Mouse (Mus musculus): ENCODE data around the gene Spocd1.

The Spocd1 gene

GRCm38 (mm10) chr4:129918464-129918863 lies 10.6 kb upstream of the Spocd1 start:
- ATAC-seq (ENCODE audit: low TSS enrichment) = no peak

GRCm38 (mm10) chr4:129918901-129919300 lies 10.1 kb upstream of the Spocd1 start:
- no peak for ATAC-seq (ENCODE audit: low TSS enrichment)

- no peak for ATAC-seq (ENCODE audit: low TSS enrichment)
Measured at GRCm38 (mm10) chr4:129920542-129921313, 8.3 kb upstream of the Spocd1 start.

- no peak for ATAC-seq (ENCODE audit: low TSS enrichment)
Measured at GRCm38 (mm10) chr4:129921314-129921587, 7.8 kb upstream of the Spocd1 start.

- ATAC-seq (ENCODE audit: low TSS enrichment) = no peak
Measured at GRCm38 (mm10) chr4:129924143-129924542, 4.9 kb upstream of the Spocd1 start.

- ATAC-seq (ENCODE audit: low TSS enrichment) = no peak
Measured at GRCm38 (mm10) chr4:129924694-129925093, 4.4 kb upstream of the Spocd1 start.

- ATAC-seq (ENCODE audit: low TSS enrichment) = no peak
Measured at GRCm38 (mm10) chr4:129926544-129926943, 2.5 kb upstream of the Spocd1 start.

- no peak for ATAC-seq (ENCODE audit: low TSS enrichment)
Measured at GRCm38 (mm10) chr4:129927091-129927490, 2.0 kb upstream of the Spocd1 start.

- peak; percentile 65; the same call in 1 of the 2 replicates for ATAC-seq (ENCODE audit: low TSS enrichment)
Measured at GRCm38 (mm10) chr4:129928124-129928751, 811 bp upstream of the Spocd1 start.

- ATAC-seq (ENCODE audit: low TSS enrichment) = 0 out of 2 replicates have a peak, but pooled peaks have one; percentile 9
Measured at GRCm38 (mm10) chr4:129933696-129934095, 4.6 kb downstream of the Spocd1 start.

- ATAC-seq (ENCODE audit: low TSS enrichment) = peak; percentile 86
Measured at GRCm38 (mm10) chr4:129934177-129934855, 5.3 kb downstream of the Spocd1 start.

GRCm38 (mm10) chr4:129951359-129951821 lies 22.3 kb downstream of the Spocd1 start:
- no peak for ATAC-seq (ENCODE audit: low TSS enrichment)

GRCm38 (mm10) chr4:129952241-129952810 lies 23.3 kb downstream of the Spocd1 start:
- ATAC-seq (ENCODE audit: low TSS enrichment) = no peak

GRCm38 (mm10) chr4:129954527-129954926 lies 25.5 kb downstream of the Spocd1 start:
- no peak for ATAC-seq (ENCODE audit: low TSS enrichment)

- peak; percentile 84 for ATAC-seq (ENCODE audit: low TSS enrichment)
Measured at GRCm38 (mm10) chr4:129960180-129960944, 31.3 kb downstream of the Spocd1 start.

GRCm38 (mm10) chr4:129965294-129965693 lies 36.2 kb downstream of the Spocd1 start:
- ATAC-seq (ENCODE audit: low TSS enrichment) = no peak

- ATAC-seq (ENCODE audit: low TSS enrichment) = peak; percentile 54
Measured at GRCm38 (mm10) chr4:129966201-129966600, 37.2 kb downstream of the Spocd1 start.

GRCm38 (mm10) chr4:129967024-129968014 lies 38.3 kb downstream of the Spocd1 start:
- peak; percentile 67 for ATAC-seq (ENCODE audit: low TSS enrichment)

- ATAC-seq (ENCODE audit: low TSS enrichment) = no peak
Measured at GRCm38 (mm10) chr4:129970168-129970567, 41.1 kb downstream of the Spocd1 start.

GRCm38 (mm10) chr4:129970861-129971260 lies 41.8 kb downstream of the Spocd1 start:
- no peak for ATAC-seq (ENCODE audit: low TSS enrichment)
